Mouse (Mus musculus) neural tube, embryonic 14.5 days (tissue): ENCODE results near the gene Tex13c3. TPM values are rescaled to one million over a fixed set of nuclear protein-coding genes. Genes with fewer than 3 reads are reported as not detected.
"Not testable (repeated sequence)": the region's sequence is repeated elsewhere in the genome, so short reads cannot be mapped to it uniquely, and the experiment has no call there.

Experiments used
- ATAC-seq: fragments of 200-750 bp; cut with Nextera tagmentation; 2 replicates; pipeline ENCODE4 v1.8.0; 2017; ENCODE audit warnings: low read depth, mild to moderate bottlenecking, moderate TSS enrichment, moderate library complexity
- H3K27ac ChIP-seq: fragments of 300-500 bp; sonication (generic); 2 replicates; pipeline ENCODE4 v1.5.1; 2014; ENCODE audit warnings: low read depth, mild to moderate bottlenecking, control low read depth, low read length, moderate library complexity, mixed read lengths
- H3K27me3 ChIP-seq: fragments of 300-500 bp; sonication (generic); 2 replicates; pipeline ENCODE4 v1.6.1; 2014; ENCODE audit warnings: low read length; ENCODE audit not compliant: control insufficient read depth, insufficient read depth
- H3K36me3 ChIP-seq: fragments of 300-500 bp; sonication (generic); 2 replicates; pipeline ENCODE4 v1.6.1; 2014; ENCODE audit warnings: low read length, mixed read lengths; ENCODE audit not compliant: control insufficient read depth, insufficient read depth
- H3K4me1 ChIP-seq: fragments of 300-500 bp; sonication (generic); 2 replicates; pipeline ENCODE4 v1.6.1; 2014; ENCODE audit warnings: low read length; ENCODE audit not compliant: control insufficient read depth, insufficient read depth
- H3K4me2 ChIP-seq: fragments of 300-500 bp; sonication (generic); 2 replicates; pipeline ENCODE4 v1.6.1; 2014; ENCODE audit warnings: mild to moderate bottlenecking, low read depth, low read length, control low read depth
- H3K4me3 ChIP-seq: fragments of 300-500 bp; sonication (generic); 2 replicates; pipeline ENCODE4 v1.5.1; 2014; ENCODE audit warnings: low read depth, low read length, control low read depth, mixed read lengths
- H3K9ac ChIP-seq: fragments of 300-500 bp; sonication (generic); replicated peaks from 2 replicates; pipeline ENCODE4 v1.6.1; 2014; ENCODE audit warnings: low read depth, mild to moderate bottlenecking, control low read depth, low read length, mixed read lengths
- H3K9me3 ChIP-seq: fragments of 300-500 bp; sonication (generic); 2 replicates; pipeline ENCODE4 v1.6.1; 2016; ENCODE audit warnings: low read length; ENCODE audit not compliant: control insufficient read depth
- WGBS: fragments of 180-500 bp; shearing (Covaris S2); extraction: QIAGEN DNeasy Blood & Tissue Kit; methylation state at CpG from one replicate; pipeline ENCODE4 v1.1.7; 2014; 5-methylcytosine and 5-hydroxymethylcytosine counted together
- polyA plus RNA-seq: library from polyadenylated mRNA; unstranded; fragments of >200 nt; fragmentation: Nextera tagmentation; extraction: Ambion mirVana; gene quantifications from 2 replicates; pipeline ENCODE4 v1.2.1, GENCODE M21; 2014

The Tex13c3 gene
- not detected in 2 replicates for polyA plus RNA-seq

- H3K4me1 ChIP-seq, H3K4me3 ChIP-seq, H3K9me3 ChIP-seq, H3K9ac ChIP-seq, H3K4me2 ChIP-seq, H3K27ac ChIP-seq, H3K27me3 ChIP-seq, ATAC-seq, H3K36me3 ChIP-seq: not testable (repeated sequence)
- 98% methylated on average over 5 of the region's 5 CpGs for WGBS
These were observed at the start of gene Tex13c3 for GRCm38 (mm10) chrX:19481219-19481618. Gene Tex13c3, minus strand, starts transcription at chrX:19481319.

- 85% methylated on average over 4 of the region's 4 CpGs for WGBS
- ATAC-seq, result no peak
- H3K4me1 ChIP-seq, result no peaks in the 10 kb centered on the region
- H3K9ac ChIP-seq, result no peak overlapping the region
- H3K36me3 ChIP-seq, result no peaks in the 10 kb centered on the region
- no peaks in the 10 kb centered on the region for H3K9me3 ChIP-seq
- H3K4me2 ChIP-seq, result no peak overlapping the region
- H3K4me3 ChIP-seq, result no peak overlapping the region
- no peak overlapping the region for H3K27ac ChIP-seq
- H3K27me3 ChIP-seq, result no peaks in the 10 kb centered on the region
These were observed 8.6 kb upstream of the Tex13c3 start for GRCm38 (mm10) chrX:19489731-19490130.
